Mouse (Mus musculus) MN1 (cell line): ENCODE measurements around the gene Fgfr2.
"Not testable (repeated sequence)": the region's sequence is repeated elsewhere in the genome, so short reads cannot be mapped to it uniquely, and the experiment has no call there.

Source experiments
- DNase-seq: peaks from one replicate; pipeline ENCODE4 v3.0.0-alpha.2; 2016; ENCODE audit warnings: low spot score

The Fgfr2 gene

DNA sequence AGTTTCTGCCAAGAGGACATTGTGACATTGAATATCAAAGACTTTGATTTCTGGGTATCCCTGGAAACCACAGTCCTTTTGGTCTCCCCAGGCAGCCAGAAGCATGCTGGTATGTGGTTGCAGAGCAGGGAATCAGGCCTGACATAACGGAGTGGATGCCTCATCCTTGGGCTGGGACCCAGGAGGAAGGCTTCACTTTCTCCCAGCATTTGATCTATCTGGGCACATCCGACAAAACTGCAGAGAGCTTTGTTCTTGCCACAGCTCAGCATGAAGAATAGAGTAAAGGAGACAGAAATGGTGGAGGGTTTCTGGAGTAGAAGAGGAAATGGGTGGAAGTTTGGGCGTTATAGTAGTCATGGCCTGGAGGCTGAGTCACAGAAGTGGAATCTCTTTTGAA lies 1990.0 kb downstream of the Fgfr2 start:
- DNase-seq, result no peak

DNA sequence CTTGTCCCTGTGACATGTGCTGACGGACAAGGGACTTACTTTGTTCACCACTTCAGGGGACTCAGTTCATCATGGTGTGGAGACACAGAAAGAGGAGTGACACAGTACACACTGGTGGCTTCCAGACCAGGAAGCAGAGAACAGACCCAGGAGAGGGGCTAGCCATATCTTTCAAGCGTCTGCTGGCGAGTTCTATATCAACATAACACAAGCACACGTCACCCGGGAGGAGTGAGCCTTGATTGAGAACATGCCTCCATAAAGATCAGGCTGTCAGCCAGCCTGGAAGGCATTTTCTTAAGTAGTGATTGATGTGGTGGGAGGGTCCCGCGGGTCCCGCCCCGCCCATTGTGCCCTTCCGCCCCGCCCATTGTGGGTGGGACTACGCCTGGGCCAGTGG lies 1993.1 kb downstream of the Fgfr2 start:
- no peak for DNase-seq

DNA sequence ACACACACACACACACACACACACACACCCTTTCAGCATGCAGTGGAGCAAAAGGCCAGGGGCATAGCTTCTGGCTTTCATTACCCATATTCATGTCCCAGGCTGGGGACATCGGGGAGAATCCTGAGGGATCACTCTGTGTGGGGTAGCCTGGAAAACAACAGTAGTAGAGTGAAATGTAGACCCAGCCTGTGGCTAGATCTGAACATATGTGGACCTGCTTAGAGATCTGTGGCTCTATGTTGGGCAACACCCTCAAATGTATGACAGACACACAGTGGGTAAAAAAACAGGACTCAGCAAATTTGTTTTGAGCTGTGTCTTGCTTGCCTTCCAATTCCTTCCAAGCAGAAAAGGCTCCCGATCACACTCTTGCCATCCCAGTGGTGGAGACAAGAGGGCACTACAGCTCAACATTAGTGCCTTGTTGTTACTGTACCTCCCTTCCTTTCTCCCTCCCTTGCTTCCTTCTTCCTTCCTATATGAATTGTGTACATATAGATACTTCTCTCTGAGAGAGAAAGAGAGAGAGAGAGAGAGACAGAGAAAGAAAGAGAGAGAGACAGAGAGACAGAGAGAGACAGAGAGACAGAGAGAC lies 2000.8 kb downstream of the Fgfr2 start:
- DNase-seq, result no peak

DNA sequence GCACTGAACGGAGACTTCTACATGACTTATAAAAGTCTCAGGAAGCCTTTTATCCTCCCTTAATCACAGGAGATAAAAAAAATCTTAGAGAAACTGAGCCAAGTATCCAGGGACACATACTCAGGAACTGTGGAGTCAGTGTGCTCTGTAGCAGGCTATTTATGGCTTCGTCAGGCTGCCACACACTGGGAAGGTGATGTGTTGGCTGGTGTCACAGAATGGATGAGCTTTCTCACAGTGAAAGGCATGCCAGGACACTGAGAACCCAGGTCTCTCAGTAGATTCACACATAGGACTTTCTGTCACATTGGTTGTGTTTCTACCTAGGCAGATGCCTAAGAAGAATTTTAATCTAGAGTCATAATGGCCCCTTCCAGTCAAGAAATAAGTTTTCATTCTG lies 2008.7 kb downstream of the Fgfr2 start:
- DNase-seq, result no peak

DNA sequence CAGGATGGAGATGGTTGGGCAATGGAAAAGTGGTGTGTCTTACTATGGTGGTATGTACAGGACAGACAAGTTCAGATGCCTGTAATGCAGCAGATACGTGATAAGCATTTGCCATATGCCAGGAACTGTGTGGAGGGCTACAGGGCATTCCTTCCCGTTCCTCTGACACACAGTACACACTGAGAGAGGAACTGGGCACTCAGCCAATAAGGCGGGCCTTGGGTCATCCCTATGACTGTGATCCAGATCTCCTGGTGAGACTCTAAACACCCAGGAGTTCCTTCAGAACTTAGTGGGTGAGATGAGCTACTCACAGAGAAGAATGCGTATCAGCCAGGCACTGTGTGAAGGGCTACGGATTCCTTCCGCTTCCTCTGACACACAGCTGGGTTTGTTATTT lies 2009.5 kb downstream of the Fgfr2 start:
- no peak for DNase-seq

DNA sequence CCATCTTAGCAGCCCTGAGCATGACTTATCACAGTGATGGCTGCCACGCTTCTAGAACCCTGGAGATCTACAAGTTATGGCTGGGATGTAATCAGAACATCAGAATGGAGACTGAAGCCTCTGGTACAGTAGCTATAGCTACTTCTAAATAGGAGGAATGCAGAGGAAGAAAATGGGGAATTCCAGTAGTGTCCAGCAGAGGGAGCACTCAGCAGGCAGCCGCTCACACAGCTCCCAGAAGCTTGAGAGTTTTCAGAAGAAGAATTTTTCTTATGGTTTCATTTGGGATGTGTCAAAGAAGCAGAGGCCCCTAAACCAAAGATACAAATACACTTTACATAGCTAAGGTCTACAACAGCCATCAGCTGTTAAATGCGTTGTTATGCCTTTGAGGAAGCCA lies 2010.7 kb downstream of the Fgfr2 start:
- peak; percentile 35 for DNase-seq

DNA sequence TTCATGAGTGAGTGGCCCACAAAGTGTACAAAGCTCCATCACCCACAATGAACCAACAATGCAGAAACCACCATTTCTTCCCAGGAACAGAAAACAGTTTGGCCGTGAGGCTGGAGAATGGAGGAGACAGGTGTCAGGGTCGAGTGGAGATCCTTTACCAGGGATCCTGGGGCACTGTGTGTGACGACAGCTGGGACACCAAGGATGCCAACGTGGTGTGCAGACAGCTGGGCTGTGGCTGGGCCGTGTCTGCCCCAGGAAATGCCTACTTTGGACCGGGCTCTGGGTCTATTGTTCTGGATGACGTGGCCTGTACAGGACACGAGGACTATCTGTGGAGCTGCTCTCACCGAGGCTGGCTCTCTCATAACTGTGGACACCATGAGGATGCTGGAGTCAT lies 2040.7 kb downstream of the Fgfr2 start:
- DNase-seq, result not testable (repeated sequence)

DNA sequence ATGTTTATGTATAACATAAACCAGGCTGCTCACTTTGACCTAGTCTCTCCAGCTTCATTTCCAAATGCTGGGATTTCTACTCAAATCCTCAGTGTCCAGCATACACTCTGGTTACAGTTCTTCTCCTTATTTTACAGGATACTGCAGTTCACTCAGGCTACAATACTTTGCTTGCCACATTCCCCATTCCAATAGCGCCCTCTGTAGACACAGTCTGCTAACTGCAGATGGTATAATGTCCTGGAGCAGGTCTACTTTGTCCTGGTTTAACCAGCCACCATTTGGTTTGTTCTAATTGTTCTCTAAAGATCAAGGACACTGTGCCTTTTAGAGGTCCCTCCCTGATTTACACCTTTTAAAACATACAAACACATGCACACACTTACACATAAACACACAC lies 2047.2 kb downstream of the Fgfr2 start:
- DNase-seq, result no peak

DNA sequence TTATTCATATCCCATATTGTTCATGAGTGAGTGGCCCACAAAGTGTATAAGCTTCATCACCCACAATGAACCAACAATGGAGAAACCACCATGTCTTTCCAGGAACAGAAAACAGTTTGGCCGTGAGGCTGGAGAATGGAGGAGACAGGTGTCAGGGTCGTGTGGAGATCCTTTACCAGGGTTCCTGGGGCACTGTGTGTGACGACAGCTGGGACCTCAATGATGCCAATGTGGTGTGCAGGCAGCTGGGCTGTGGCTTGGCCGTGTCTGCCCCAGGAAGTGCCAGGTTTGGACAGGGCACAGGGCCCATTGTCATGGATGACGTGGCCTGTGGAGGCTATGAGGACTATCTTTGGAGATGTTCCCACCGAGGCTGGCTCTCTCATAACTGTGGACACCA lies 2049.1 kb downstream of the Fgfr2 start:
- DNase-seq, result not testable (repeated sequence)

DNA sequence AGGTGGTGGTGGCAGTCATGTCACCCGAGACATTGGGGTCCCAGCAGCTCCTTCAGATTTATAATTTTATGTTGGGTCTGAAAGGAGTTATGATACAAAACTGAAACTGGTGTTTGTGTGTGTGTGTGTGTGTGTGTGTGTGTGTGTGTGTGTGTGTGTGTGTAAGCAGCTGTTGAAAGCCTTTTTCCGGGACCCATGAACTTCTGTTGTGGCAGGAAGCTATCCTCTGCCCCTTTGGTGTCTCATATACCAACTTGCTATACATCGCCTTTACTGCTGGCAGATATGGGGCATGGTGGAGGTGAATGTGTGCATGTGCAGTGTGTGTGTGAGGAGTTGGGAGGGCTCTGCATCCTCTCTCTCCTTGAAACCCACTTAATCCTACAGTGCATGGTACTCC lies 2049.7 kb downstream of the Fgfr2 start:
- not testable (repeated sequence) for DNase-seq

DNA sequence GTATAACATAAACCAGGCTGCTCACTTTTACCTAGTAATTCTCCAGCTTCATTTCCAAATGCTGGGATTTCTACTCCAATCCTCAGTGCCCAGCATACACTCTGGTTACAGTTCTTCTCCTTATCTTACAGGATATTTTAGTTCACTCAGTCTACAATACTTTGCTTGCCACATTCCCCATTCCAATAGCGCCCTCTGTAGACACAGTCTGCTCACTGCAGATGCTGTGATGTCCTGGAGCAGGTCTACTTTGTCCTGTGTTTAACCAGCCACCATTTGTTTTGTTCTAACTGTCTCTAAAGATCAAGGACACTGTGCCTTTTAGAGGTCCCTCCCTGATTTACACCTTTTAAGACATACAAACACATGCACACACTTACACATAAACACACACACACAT lies 2055.0 kb downstream of the Fgfr2 start:
- not testable (repeated sequence) for DNase-seq

DNA sequence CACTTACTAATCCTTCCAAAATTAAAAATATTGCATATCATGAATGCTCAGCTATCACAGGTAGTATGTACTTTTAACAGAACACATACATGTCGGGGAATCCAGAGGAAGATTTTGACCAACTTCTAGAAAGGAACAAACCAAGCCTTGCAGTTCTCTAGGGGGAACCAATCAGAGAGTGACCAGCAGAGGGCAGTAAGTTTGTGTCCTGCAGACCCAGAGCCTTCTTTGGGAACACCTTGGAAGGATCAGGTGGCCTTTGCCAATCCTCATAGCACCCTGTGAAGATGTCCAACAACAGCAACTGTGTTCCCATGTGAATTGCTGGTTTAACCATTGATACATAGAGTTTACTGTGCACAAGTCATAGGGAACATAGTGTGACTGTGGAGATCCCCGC lies 2060.6 kb downstream of the Fgfr2 start:
- no peak for DNase-seq

DNA sequence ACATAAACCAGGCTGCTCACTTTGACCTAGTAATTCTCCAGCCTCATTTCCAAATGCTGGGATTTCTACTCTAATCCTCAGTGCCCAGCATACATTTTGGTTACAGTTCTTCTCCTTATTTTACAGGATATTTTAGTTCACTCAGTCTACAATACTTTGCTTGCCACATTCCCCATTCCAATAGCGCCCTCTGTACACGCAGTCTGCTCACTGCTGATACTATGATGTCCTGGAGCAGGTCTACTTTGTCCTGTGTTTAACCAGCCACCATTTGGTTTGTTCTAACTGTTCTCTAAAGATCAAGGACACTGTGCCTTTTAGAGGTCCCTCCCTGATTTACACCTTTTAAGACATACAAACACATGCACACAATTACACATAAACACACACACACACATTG lies 2063.3 kb downstream of the Fgfr2 start:
- DNase-seq, result not testable (repeated sequence)

DNA sequence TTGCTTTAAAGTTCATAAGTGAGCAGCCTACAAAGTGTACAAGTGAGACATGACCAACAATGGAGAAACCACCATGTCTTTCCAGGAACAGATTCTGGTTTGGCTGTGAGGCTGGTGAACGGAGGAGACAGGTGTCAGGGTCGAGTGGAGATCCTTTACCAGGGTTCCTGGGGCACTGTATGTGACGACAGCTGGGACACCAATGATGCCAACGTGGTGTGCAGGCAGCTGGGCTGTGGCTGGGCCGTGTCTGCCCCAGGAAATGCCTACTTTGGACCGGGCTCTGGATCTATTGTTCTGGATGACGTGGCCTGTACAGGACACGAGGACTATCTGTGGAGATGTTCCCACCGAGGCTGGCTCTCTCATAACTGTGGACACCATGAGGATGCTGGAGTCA lies 2065.2 kb downstream of the Fgfr2 start:
- not testable (repeated sequence) for DNase-seq

DNA sequence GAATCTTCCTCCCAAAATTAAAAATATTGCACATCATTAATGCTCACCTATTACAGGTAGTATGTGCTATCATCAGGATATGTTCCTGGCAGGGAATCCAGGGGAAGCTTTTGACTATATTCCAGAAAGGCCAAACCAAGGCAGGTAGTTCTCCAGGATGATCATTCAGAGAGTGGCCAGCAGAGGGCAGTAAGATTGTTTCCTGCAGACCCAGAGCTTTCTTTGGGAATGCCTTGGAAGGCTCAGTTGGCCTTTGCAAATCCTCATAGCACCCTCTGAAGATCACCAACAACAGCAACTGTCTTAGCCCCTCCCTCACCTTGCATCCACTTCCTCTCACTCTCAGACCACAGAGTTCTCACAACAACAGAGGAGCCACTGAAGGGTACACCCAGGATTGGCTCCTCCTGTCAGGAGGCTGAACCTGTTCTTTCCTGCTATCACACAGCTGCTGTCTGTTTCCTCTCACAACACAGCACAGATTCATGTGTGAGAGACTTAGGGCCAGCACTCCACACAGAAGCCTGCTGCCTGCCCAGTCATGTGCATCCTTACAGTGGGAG lies 2068.3 kb downstream of the Fgfr2 start:
- DNase-seq, result no peak

DNA sequence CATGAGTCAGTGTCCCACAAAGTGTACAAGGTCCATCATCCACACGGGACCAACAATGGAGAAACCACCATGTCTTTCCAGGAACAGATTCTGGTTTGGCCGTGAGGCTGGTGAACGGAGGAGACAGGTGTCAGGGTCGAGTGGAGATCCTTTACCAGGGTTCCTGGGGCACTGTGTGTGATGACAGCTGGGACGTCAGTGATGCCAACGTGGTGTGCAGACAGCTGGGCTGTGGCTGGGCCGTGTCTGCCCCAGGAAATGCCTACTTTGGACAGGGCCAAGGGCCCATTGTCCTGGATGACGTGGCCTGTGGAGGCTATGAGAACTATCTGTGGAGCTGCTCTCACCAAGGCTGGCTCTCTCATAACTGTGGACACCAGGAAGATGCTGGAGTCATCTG lies 2073.3 kb downstream of the Fgfr2 start:
- DNase-seq, result not testable (repeated sequence)

DNA sequence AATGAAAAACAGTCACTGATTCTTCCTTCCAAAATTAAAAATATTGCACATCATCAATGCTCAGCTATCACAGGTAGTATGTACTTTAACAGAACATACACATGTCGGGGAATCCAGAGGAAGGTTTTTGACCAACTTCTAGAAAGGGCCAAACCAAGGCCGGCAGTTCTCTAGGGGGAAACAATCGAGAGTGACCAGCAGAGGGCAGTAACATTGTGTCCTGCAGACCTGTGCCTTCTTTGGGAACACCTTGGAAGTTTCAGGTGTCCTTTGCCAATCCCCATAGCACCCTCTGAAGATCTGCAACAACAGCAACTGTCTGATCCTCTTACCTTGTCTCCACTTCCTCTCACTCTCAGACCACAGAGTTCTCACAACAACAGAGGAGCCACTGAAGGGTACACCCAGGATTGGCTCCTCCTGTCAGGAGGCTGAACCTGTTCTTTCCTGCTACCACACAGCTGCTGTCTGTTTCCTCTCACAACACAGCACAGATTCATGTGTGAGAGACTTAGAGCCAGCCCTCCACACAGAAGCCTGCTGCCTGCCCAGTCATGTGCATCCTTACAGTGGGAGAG lies 2077.8 kb downstream of the Fgfr2 start:
- DNase-seq, result peak; percentile 10

DNA sequence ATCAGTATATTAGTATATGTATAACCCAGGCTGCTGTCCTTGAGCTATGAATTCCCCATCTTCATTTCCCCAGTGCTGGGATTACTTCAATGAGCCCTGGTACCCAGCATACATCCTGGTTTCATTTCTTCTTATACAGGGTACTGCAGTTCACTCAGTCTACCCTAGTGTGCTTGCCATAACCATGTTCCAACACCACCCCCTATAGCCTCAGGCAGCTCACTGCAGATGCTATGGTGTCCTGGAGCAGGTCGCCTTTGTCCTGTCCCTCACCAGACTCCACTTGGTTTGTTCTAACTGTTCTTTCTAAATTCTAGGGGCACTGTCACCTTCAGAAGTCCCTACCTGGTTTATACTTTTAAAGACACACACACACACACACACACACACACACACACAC lies 2080.5 kb downstream of the Fgfr2 start:
- no peak for DNase-seq

DNA sequence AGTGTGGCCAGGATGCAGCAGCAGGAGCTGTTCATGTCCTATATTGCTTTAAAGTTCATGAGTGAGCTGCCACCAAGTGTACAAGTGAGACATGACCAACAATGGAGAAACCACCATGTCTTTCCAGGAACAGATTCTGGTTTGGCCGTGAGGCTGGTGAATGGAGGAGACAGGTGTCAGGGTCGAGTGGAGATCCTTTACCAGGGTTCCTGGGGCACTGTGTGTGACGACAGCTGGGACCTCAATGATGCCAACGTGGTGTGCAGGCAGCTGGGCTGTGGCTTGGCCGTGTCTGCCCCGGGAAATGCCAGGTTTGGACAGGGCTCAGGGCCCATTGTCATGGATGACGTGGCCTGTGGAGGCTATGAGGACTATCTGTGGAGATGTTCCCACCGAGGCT lies 2082.4 kb downstream of the Fgfr2 start:
- not testable (repeated sequence) for DNase-seq

DNA sequence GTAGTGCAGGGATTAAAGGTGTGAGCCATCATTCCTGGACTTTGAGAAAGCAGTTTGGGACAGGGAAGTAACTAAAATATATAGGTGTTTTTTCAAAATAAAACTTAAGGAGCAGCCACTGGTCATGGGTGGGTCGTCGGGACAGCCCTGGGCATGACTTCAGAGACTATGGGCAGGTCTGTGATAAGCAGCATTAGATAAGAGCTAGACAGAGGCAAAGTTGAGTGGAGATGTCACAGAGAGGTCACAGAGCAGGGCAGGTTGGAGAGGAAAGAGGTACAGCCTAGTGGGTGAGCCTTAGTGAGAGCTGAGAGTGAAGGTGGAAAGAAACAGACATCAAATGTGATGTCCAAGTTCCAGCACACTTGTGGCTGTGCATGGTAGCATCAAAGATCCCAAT lies 2086.1 kb downstream of the Fgfr2 start:
- DNase-seq, result no peak

DNA sequence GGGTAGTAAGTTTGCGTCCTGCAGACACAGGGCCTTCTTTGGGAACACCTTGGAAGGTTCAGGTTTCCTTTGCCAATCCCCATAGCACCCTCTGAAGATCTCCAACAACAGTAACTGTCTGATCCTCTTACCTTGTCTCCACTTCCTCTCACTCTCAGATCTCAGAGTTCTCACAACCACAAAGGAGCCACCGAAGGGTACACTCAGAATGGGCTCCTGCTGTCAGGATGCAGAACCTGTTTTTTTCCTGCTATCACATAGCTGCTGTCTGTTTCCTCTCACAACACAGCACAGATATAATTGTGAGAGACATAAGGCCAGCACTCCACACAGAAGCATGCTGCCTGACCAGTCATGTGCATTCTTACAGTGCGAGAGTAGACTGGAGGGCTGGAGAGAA lies 2086.8 kb downstream of the Fgfr2 start:
- DNase-seq, result no peak

DNA sequence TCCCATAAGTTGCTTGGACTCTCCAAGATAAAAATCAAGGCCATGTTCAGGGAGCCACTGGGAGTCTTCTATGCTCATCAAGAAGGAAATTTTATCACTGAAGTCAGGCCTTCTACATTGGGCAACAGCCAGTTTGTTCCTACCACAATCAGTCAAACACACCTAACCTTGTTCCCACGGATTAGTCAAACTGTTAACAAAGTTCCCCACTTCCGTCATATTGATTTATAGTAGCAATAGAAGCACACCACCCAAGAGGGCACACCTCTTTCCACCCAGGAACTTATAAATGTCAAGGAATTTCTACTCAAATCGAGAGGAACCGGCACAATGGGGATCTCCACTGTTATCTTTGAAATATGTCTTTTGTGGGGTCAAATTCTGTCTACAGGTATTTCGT lies 2091.4 kb downstream of the Fgfr2 start, which contains the start of gene Dmbt1:
Dmbt1 (plus strand) TSS at position 299 of the 400 bp plus-strand sequence.
- no peak for DNase-seq

DNA sequence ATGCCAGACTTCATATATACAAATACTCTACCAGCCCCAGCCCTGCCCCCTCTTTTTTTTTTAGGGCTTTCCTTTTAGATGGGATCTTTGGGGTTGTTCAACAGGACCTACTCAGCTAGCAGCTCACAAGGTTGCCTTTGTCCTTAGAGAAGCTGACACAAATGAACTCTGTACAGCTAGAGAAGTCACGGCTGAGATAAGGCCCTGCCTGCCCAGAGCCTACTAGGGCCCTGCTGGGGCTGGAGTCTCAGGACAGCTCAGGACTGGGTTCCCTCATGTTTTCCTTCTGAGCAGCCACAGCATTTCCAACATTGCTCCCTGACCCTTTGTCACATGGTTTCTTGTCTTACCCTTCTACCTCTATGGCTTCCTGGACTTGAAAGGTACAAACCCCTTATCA lies 2095.6 kb downstream of the Fgfr2 start:
- no peak for DNase-seq

DNA sequence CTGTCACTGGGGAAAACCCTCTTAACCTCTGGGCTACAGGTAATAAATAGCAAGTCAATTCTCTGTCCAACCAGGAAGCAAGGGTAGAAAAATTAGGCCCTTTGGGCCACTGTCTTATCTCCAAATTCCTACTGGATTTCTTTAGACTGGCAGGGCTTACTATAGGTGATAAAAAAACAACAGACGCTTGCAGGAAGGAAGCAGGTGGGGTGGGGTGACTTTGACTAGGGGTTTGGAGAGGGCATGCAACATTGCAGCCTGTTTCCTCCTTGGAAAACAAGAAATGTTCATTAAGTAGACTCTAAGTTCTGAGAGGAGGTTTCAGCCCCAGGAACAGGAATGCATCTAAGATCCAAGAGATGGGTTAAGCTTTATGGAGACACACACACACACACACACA lies 2098.3 kb downstream of the Fgfr2 start:
- DNase-seq, result no peak
